In genomic region chr3:49377571-49377970, GRCm38 (mm10) we compare ENCODE assay signal across 7 mouse cellular contexts.
DNase-seq lines count a peak whose midpoint lies in the region; ATAC-seq lines count a peak whose summit lies in the region.
"Not testable (repeated sequence)": the region's sequence is repeated elsewhere in the genome, so short reads cannot be mapped to it uniquely, and the experiment has no call there.

No protein-coding gene starts in this region.

- not testable (repeated sequence) for H3K4me3 ChIP-seq in forebrain, embryonic 13.5 days; hindbrain, embryonic 11.5 days (ENCODE audit: low read depth, low read length); hindbrain, embryonic 16.5 days (ENCODE audit: low read length); kidney, embryonic 15.5 days (replicated peaks); midbrain, embryonic 11.5 days (ENCODE audit: low read depth, low read length); midbrain, embryonic 14.5 days (replicated peaks; ENCODE audit: low read depth, low read length); neural tube, embryonic 14.5 days (ENCODE audit: low read depth, low read length)

- H3K9ac ChIP-seq in forebrain, embryonic 13.5 days; hindbrain, embryonic 11.5 days (ENCODE audit: low read depth, low read length); hindbrain, embryonic 16.5 days (ENCODE audit: low read depth, low read length); kidney, embryonic 15.5 days; midbrain, embryonic 11.5 days (ENCODE audit: low read length); midbrain, embryonic 14.5 days (replicated peaks; ENCODE audit: low read length); neural tube, embryonic 14.5 days (replicated peaks; ENCODE audit: low read depth, low read length): not testable (repeated sequence)

- H3K36me3 ChIP-seq in forebrain, embryonic 13.5 days (ENCODE audit: poor library complexity, severe bottlenecking); hindbrain, embryonic 11.5 days (ENCODE audit: control insufficient read depth, insufficient read depth, low read length); hindbrain, embryonic 16.5 days (ENCODE audit: control insufficient read depth, insufficient read depth, low read length); kidney, embryonic 15.5 days; midbrain, embryonic 11.5 days (ENCODE audit: control insufficient read depth, insufficient read depth, low read length); midbrain, embryonic 14.5 days (ENCODE audit: control insufficient read depth, insufficient read depth, low read length); neural tube, embryonic 14.5 days (ENCODE audit: control insufficient read depth, insufficient read depth, low read length): not testable (repeated sequence)

- 93% methylated on average over 4 of the region's 4 CpGs for WGBS in forebrain, embryonic 13.5 days
- WGBS in hindbrain, embryonic 11.5 days = 97% methylated on average over 3 of the region's 4 CpGs
- 84% methylated on average over 2 of the region's 4 CpGs for WGBS in hindbrain, embryonic 16.5 days
- WGBS in kidney, embryonic 15.5 days = 77% methylated on average over 4 of the region's 4 CpGs
- WGBS in midbrain, embryonic 11.5 days = 86% methylated on average over 2 of the region's 4 CpGs
- WGBS in midbrain, embryonic 14.5 days = 84% methylated on average over 2 of the region's 4 CpGs
- WGBS in neural tube, embryonic 14.5 days = 96% methylated on average over 2 of the region's 4 CpGs

- H3K4me1 ChIP-seq in forebrain, embryonic 13.5 days; hindbrain, embryonic 11.5 days (replicated peaks; ENCODE audit: control insufficient read depth, insufficient read depth, low read length); hindbrain, embryonic 16.5 days (ENCODE audit: control insufficient read depth, insufficient read depth, low read depth, low read length); kidney, embryonic 15.5 days; midbrain, embryonic 11.5 days (ENCODE audit: control insufficient read depth, insufficient read depth, low read length); midbrain, embryonic 14.5 days (ENCODE audit: control insufficient read depth, insufficient read depth, low read length); neural tube, embryonic 14.5 days (ENCODE audit: control insufficient read depth, insufficient read depth, low read length): not testable (repeated sequence)

- not testable (repeated sequence) for H3K4me2 ChIP-seq in forebrain, embryonic 13.5 days; hindbrain, embryonic 11.5 days (replicated peaks; ENCODE audit: low read depth, low read length); hindbrain, embryonic 16.5 days (ENCODE audit: low read length); kidney, embryonic 15.5 days; midbrain, embryonic 11.5 days; midbrain, embryonic 14.5 days (ENCODE audit: low read length); neural tube, embryonic 14.5 days (ENCODE audit: low read depth, low read length)

- peak; percentile 66; the same call in 1 of the 2 replicates for ATAC-seq in forebrain, embryonic 13.5 days
- ATAC-seq in hindbrain, embryonic 11.5 days (ENCODE audit: low FRiP score) = peak; percentile 66
- ATAC-seq in hindbrain, embryonic 16.5 days = 0 out of 2 replicates have a peak, but pooled peaks have one; percentile 70
- peak; percentile 52; the same call in 1 of the 2 replicates for ATAC-seq in kidney, embryonic 15.5 days (replicated peaks; ENCODE audit: low FRiP score)
- peak; percentile 65; the same call in 1 of the 2 replicates for ATAC-seq in midbrain, embryonic 11.5 days (ENCODE audit: low FRiP score)
- 0 out of 2 replicates have a peak, but pooled peaks have one; percentile 55 for ATAC-seq in midbrain, embryonic 14.5 days (ENCODE audit: low FRiP score, low TSS enrichment)
- ATAC-seq in neural tube, embryonic 14.5 days (ENCODE audit: low read depth) = peak; percentile 65; the same call in 1 of the 2 replicates

- not testable (repeated sequence) for H3K27ac ChIP-seq in forebrain, embryonic 13.5 days; hindbrain, embryonic 11.5 days (ENCODE audit: low read depth, low read length); hindbrain, embryonic 16.5 days (ENCODE audit: low read depth, low read length); kidney, embryonic 15.5 days; midbrain, embryonic 11.5 days (ENCODE audit: low read depth, low read length); midbrain, embryonic 14.5 days (replicated peaks; ENCODE audit: low read depth, low read length); neural tube, embryonic 14.5 days (ENCODE audit: low read depth, low read length)

- not testable (repeated sequence) for H3K27me3 ChIP-seq in forebrain, embryonic 13.5 days; hindbrain, embryonic 11.5 days (ENCODE audit: control insufficient read depth, insufficient read depth, low read length); hindbrain, embryonic 16.5 days (replicated peaks; ENCODE audit: control insufficient read depth, insufficient read depth, low read length); kidney, embryonic 15.5 days; midbrain, embryonic 11.5 days (ENCODE audit: control insufficient read depth, insufficient read depth, low read length); midbrain, embryonic 14.5 days (ENCODE audit: control insufficient read depth, insufficient read depth, low read length); neural tube, embryonic 14.5 days (ENCODE audit: control insufficient read depth, insufficient read depth, low read length)

- not testable (repeated sequence) for DNase-seq in hindbrain, embryonic 11.5 days (ENCODE audit: low spot score); midbrain, embryonic 11.5 days (ENCODE audit: low spot score, missing footprints); midbrain, embryonic 14.5 days

- H3K9me3 ChIP-seq in forebrain, embryonic 13.5 days (replicated peaks); hindbrain, embryonic 11.5 days (ENCODE audit: control insufficient read depth, low read length); hindbrain, embryonic 16.5 days (ENCODE audit: control insufficient read depth, low read length); kidney, embryonic 15.5 days (replicated peaks); midbrain, embryonic 11.5 days (ENCODE audit: control insufficient read depth, low read length); midbrain, embryonic 14.5 days (ENCODE audit: control insufficient read depth, low read length); neural tube, embryonic 14.5 days (ENCODE audit: control insufficient read depth, low read length): not testable (repeated sequence)
